Mouse (Mus musculus): Measurements from ENCODE around the gene Il1f5. TPM values are rescaled to one million over a fixed set of nuclear protein-coding genes. Genes with fewer than 3 reads are reported as not detected.

Il1f5 gene
- polyA plus RNA-seq, 1 experiment from 2014 or later = not detected

DNA sequence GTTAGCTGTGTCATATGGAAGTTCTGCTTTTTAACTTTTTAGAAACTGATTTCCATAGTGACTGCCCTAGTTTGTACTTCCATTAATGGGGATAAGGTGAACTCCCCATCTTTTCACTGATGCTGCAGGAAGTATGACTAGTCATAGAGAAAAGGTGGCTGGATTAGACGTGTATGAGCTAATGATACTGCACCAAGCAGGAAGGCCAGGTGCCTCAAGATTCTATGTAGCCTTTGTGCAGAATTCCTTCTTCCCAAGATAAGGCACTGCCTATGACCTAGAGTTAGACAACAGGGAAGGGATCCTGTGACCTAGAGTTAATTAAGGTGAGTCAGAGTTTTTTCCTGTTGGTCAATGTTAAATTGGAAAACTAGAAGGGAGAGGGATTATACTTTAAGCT, 40.2 kb downstream of the Il1f5 start:
- Histone ChIP-seq H3K4me3 (ENCODE audit: low read depth, low read length) (no peak overlapping the region), H3K4me2 (ENCODE audit: low read depth) (no peak overlapping the region), H3K36me3 (ENCODE audit: control insufficient read depth, insufficient read depth, low read length) (no peaks in the 10 kb centered on the region), H3K4me1 (ENCODE audit: control insufficient read depth, insufficient read depth, low read length) (no peaks in the 10 kb centered on the region), H3K27me3 (ENCODE audit: control insufficient read depth, insufficient read depth, low read length) (no peaks in the 10 kb centered on the region), H3K9ac (ENCODE audit: low read length) (no peak overlapping the region), H3K9me3 (ENCODE audit: control insufficient read depth, low read length) (no peaks in the 10 kb centered on the region), H3K27ac (ENCODE audit: low read depth, low read length) (no peak overlapping the region)
- WGBS = 83% methylated on average over 1 of the region's 1 CpGs
- no peak for ATAC-seq (ENCODE audit: insufficient read depth, low FRiP score, low TSS enrichment)
- DNase-seq (ENCODE audit: low spot score) = no peak

GRCm38 (mm10) chr2:24317919-24318598, 41.3 kb downstream of the Il1f5 start:
- no peaks in the 10 kb centered on the region for H3K4me1 ChIP-seq (ENCODE audit: control insufficient read depth, insufficient read depth, low read length)
- no peak overlapping the region for H3K4me3 ChIP-seq (ENCODE audit: low read depth, low read length)
- H3K27me3 ChIP-seq (ENCODE audit: control insufficient read depth, insufficient read depth, low read length) = no peaks in the 10 kb centered on the region
- H3K27ac ChIP-seq (ENCODE audit: low read depth, low read length) = no peak overlapping the region
- no peak overlapping the region for H3K9ac ChIP-seq (ENCODE audit: low read length)
- 86% methylated on average over 4 of the region's 4 CpGs for WGBS
- no peaks in the 10 kb centered on the region for H3K36me3 ChIP-seq (ENCODE audit: control insufficient read depth, insufficient read depth, low read length)
- DNase-seq (ENCODE audit: low spot score) (no peak), ATAC-seq (ENCODE audit: insufficient read depth, low FRiP score, low TSS enrichment) (no peak)
- H3K4me2 ChIP-seq (ENCODE audit: low read depth) = no peak overlapping the region
- H3K9me3 ChIP-seq (ENCODE audit: control insufficient read depth, low read length) = no peaks in the 10 kb centered on the region

Other genes with a start within 250 kb of the Il1f5 start
- 0.62 and 1.2 TPM in 2 replicates for gene Hnmt, start 227.6 kb upstream of the Il1f5 start, polyA plus RNA-seq (2014; fragmentation: Nextera tagmentation; extraction: Ambion mirVana)
- not detected in 2 replicates for gene Tbpl2, start 180.4 kb upstream of the Il1f5 start, polyA plus RNA-seq (2014; fragmentation: Nextera tagmentation; extraction: Ambion mirVana)
- not detected in 2 replicates for gene Il1f8, start 123.8 kb upstream of the Il1f5 start, polyA plus RNA-seq (2014; fragmentation: Nextera tagmentation; extraction: Ambion mirVana)
- gene Il1f9, start 90.5 kb upstream of the Il1f5 start, polyA plus RNA-seq (2014; fragmentation: Nextera tagmentation; extraction: Ambion mirVana) = not detected in 2 replicates
- gene Il1f6, start 61.5 kb upstream of the Il1f5 start, polyA plus RNA-seq (2014; fragmentation: Nextera tagmentation; extraction: Ambion mirVana) = not detected in 2 replicates
- gene Il1f10, start 14.2 kb downstream of the Il1f5 start, polyA plus RNA-seq (2014; fragmentation: Nextera tagmentation; extraction: Ambion mirVana) = not detected in 2 replicates
- not detected in 2 replicates for gene Il1rn, start 59.9 kb downstream of the Il1f5 start, polyA plus RNA-seq (2014; fragmentation: Nextera tagmentation; extraction: Ambion mirVana)
- gene Psd4, start 90.6 kb downstream of the Il1f5 start, polyA plus RNA-seq (2014; fragmentation: Nextera tagmentation; extraction: Ambion mirVana) = 0.65 and 1.2 TPM in 2 replicates
- gene Pax8, start 198.6 kb downstream of the Il1f5 start, polyA plus RNA-seq (2014; fragmentation: Nextera tagmentation; extraction: Ambion mirVana) = 25.8 and 26.1 TPM in 2 replicates

Measured in neural tube, embryonic 11.5 days (tissue).